Mouse (Mus musculus) embryonic fibroblast, embryonic 13.5 days (primary cell): ENCODE measurements around the gene Tnip2.

Experiments used
- CTCF ChIP-seq: IDR thresholded peaks from 2 replicates; pipeline ENCODE4 v1.5.1; 2011; ENCODE audit warnings: mild to moderate bottlenecking, control low read depth, low read length, moderate library complexity, borderline replicate concordance; ENCODE audit not compliant: insufficient read depth
- POLR2A ChIP-seq: IDR thresholded peaks from 2 replicates; pipeline ENCODE4 v1.6.1; 2011; ENCODE audit warnings: low read depth, mild to moderate bottlenecking, control low read depth, low read length, moderate library complexity

GRCm38 (mm10) chr5:34525663-34526476, 12.1 kb upstream of the Tnip2 start, which contains the start of gene Sh3bp2:
- TF ChIP-seq CTCF (no peak), POLR2A (peak; percentile 78)
